Mouse (Mus musculus) liver, adult 2 months (tissue): Measurements from ENCODE around the gene Ccdc134. TPM values are rescaled to one million over a fixed set of nuclear protein-coding genes. Genes with fewer than 3 reads are reported as not detected.
A peak's percentile ranks its signal among the peaks of the same experiment; 100 is the strongest.

Experiments used
- DNase-seq: peaks from one replicate; pipeline ENCODE4 v3.0.0-alpha.2; 2011; ENCODE audit warnings: low read depth, low spot score; ENCODE audit errors: extremely low read depth
- H3K27ac ChIP-seq: fragments of 200-500 bp; replicated peaks from 2 replicates; pipeline ENCODE4 v1.5.1; 2012; ENCODE audit warnings: low read depth, mild to moderate bottlenecking, control low read depth, inconsistent platforms, low read length; ENCODE audit not compliant: insufficient read depth
- H3K27me3 ChIP-seq: fragments of 200-500 bp; 2 replicates; pipeline ENCODE4 v1.6.1; 2012; ENCODE audit warnings: mild to moderate bottlenecking, moderate library complexity, low read length, inconsistent platforms; ENCODE audit not compliant: control insufficient read depth, insufficient read depth
- H3K36me3 ChIP-seq: fragments of 200-500 bp; 2 replicates; pipeline ENCODE4 v1.6.1; 2012; ENCODE audit warnings: low read length, inconsistent platforms; ENCODE audit not compliant: control insufficient read depth, insufficient read depth
- H3K4me1 ChIP-seq: fragments of 200-500 bp; 2 replicates; pipeline ENCODE4 v1.6.1; 2011; ENCODE audit warnings: low read length; ENCODE audit not compliant: control insufficient read depth, insufficient read depth
- H3K4me3 ChIP-seq: fragments of 200-500 bp; 2 replicates; pipeline ENCODE4 v1.5.1; 2011; ENCODE audit warnings: low read depth, mild to moderate bottlenecking, control low read depth, low read length, moderate library complexity; ENCODE audit not compliant: insufficient read depth
- H3K79me2 ChIP-seq: fragments of 200-500 bp; 2 replicates; pipeline ENCODE4 v1.6.1; 2012; ENCODE audit warnings: inconsistent platforms, mild to moderate bottlenecking, low read length, moderate library complexity; ENCODE audit not compliant: control insufficient read depth, insufficient read depth
- H3K9ac ChIP-seq: fragments of 200-500 bp; 2 replicates; pipeline ENCODE4 v1.6.1; 2012; ENCODE audit warnings: low read depth, mild to moderate bottlenecking, control low read depth, inconsistent platforms, low read length
- CTCF ChIP-seq: fragments of 200-500 bp; IDR thresholded peaks from 2 replicates; pipeline ENCODE4 v1.5.1; 2011; ENCODE audit warnings: low read depth, low read length, control low read depth
- POLR2A ChIP-seq: fragments of 200-500 bp; IDR thresholded peaks from 2 replicates; pipeline ENCODE4 v1.6.1; 2011; ENCODE audit warnings: low read length, control low read depth; ENCODE audit not compliant: insufficient read depth; ENCODE audit errors: extremely low read depth
- WGBS: fragments of 180-500 bp; shearing (Covaris S2); methylation state at CpG from one replicate; pipeline ENCODE4 v1.1.7; 2018; 5-methylcytosine and 5-hydroxymethylcytosine counted together
- polyA plus RNA-seq: library from polyadenylated mRNA; depleted of rRNA; stranded (reverse); fragments of >200 nt; gene quantifications from 2 replicates; pipeline ENCODE4 v1.2.3, GENCODE M21; 2012
- total RNA-seq: library from RNA; depleted of rRNA; stranded (reverse); fragments of >200 nt; gene quantifications from 2 replicates; pipeline ENCODE4 v1.2.3, GENCODE M21; 2014

Gene Ccdc134
- total and polyA plus RNA-seq, 2 experiments: 1.8 to 8.2 TPM

GRCm38 (mm10) chr15:82145851-82146769 is 18.4 kb downstream of the Ccdc134 start:
- 41% methylated on average over 11 of the region's 11 CpGs for WGBS
- peak overlapping the region; percentile 63 for H3K9ac ChIP-seq
- no peak for DNase-seq

GRCm38 (mm10) chr15:82146770-82147610 is 19.3 kb downstream of the Ccdc134 start, which contains the start of gene Srebf2:
Gene Srebf2 (plus strand): TSS chr15:82147181.
- 1% methylated on average over 78 of the region's 79 CpGs for WGBS
- DNase-seq: peak; percentile 96
- Histone ChIP-seq H3K36me3 (no peaks in the 10 kb centered on the region), H3K27ac (peak within 1 kb of the TSS; percentile 88), H3K27me3 (no peaks in the 10 kb centered on the region), H3K9ac (peak within 1 kb of the TSS; percentile 92), H3K4me1 (peaks cover 18% of the 10 kb centered on the region), H3K79me2 (peaks cover 9% of the 10 kb centered on the region; the same call in 1 of the 2 replicates), H3K4me3 (peak within 1 kb of the TSS; percentile 81)
- TF ChIP-seq POLR2A (peak; percentile 78), CTCF (no peak)

More at GRCm38 (mm10) chr15:82145851-82146769, 18.4 kb downstream of the Ccdc134 start:
- Histone ChIP-seq H3K27ac (peak overlapping the region; percentile 88), H3K4me3 (no peak overlapping the region; the same call in 1 of the 2 replicates), H3K4me1 (peaks cover 18% of the 10 kb centered on the region), H3K27me3 (no peaks in the 10 kb centered on the region), H3K79me2 (peaks cover 8% of the 10 kb centered on the region; the same call in 1 of the 2 replicates), H3K36me3 (no peaks in the 10 kb centered on the region)
- TF ChIP-seq POLR2A (no peak), CTCF (no peak)

- Histone ChIP-seq H3K79me2 (peaks cover 15% of the 10 kb centered on the region; the same call in 1 of the 2 replicates), H3K4me1 (peaks cover 18% of the 10 kb centered on the region)
Measured at GRCm38 (mm10) chr15:82147611-82148111, 19.9 kb downstream of the Ccdc134 start.

GRCm38 (mm10) chr15:82148510-82148911 is 20.8 kb downstream of the Ccdc134 start:
- Histone ChIP-seq H3K79me2 (peaks cover 22% of the 10 kb centered on the region; the same call in 1 of the 2 replicates), H3K4me3 (peak overlapping the region; percentile 81), H3K27ac (0 out of 2 replicates have a peak overlapping the region, but pooled peaks have one; percentile 18), H3K36me3 (no peaks in the 10 kb centered on the region), H3K27me3 (no peaks in the 10 kb centered on the region), H3K4me1 (peaks cover 18% of the 10 kb centered on the region), H3K9ac (peak overlapping the region; percentile 46)
- DNase-seq: peak; percentile 61
- 26% methylated on average over 9 of the region's 9 CpGs for WGBS
- TF ChIP-seq POLR2A: no peak
- TF ChIP-seq CTCF: no peak

More at GRCm38 (mm10) chr15:82147611-82148111, 19.9 kb downstream of the Ccdc134 start:
- H3K4me3 ChIP-seq: peak overlapping the region; percentile 81
- no peaks in the 10 kb centered on the region for H3K36me3 ChIP-seq
- 0 out of 2 replicates have a peak, but pooled peaks have one; percentile 14 for TF ChIP-seq CTCF
- TF ChIP-seq POLR2A: no peak
- H3K27me3 ChIP-seq: no peaks in the 10 kb centered on the region
- no peak for DNase-seq
- H3K27ac ChIP-seq: peak overlapping the region; percentile 74
- peak overlapping the region; percentile 92 for H3K9ac ChIP-seq
- under 1% methylated on average over 49 of the region's 50 CpGs for WGBS

GRCm38 (mm10) chr15:82150042-82150441 is 22.3 kb downstream of the Ccdc134 start:
- Histone ChIP-seq H3K79me2 (peaks cover 35% of the 10 kb centered on the region; the same call in 1 of the 2 replicates), H3K4me3 (no peak overlapping the region), H3K27me3 (no peaks in the 10 kb centered on the region), H3K36me3 (no peaks in the 10 kb centered on the region), H3K9ac (no peak overlapping the region), H3K27ac (no peak overlapping the region), H3K4me1 (peaks cover 11% of the 10 kb centered on the region)
- DNase-seq: no peak
- TF ChIP-seq CTCF: no peak
- TF ChIP-seq POLR2A: no peak
